Mouse (Mus musculus) embryonic facial prominence, embryonic 13.5 days (tissue): ENCODE data around the gene Asic5. TPM values are rescaled to one million over a fixed set of nuclear protein-coding genes. Genes with fewer than 3 reads are reported as not detected.

Experiments
- ATAC-seq: fragments of 200-750 bp; cut with Nextera tagmentation; 2 replicates; pipeline ENCODE4 v1.8.0; 2017; ENCODE audit warnings: low read depth; ENCODE audit not compliant: insufficient number of reproducible peaks, insufficient read depth, low FRiP score, low TSS enrichment
- H3K27ac ChIP-seq: fragments of 300-500 bp; sonication (generic); 2 replicates; pipeline ENCODE4 v1.5.1; 2015; ENCODE audit warnings: moderate library complexity, mild to moderate bottlenecking, inconsistent platforms
- H3K27me3 ChIP-seq: fragments of 300-500 bp; sonication (generic); 2 replicates; pipeline ENCODE4 v1.6.1; 2015; ENCODE audit warnings: mild to moderate bottlenecking, inconsistent platforms
- H3K36me3 ChIP-seq: fragments of 300-500 bp; sonication (generic); 2 replicates; pipeline ENCODE4 v1.6.1; 2015; ENCODE audit warnings: mild to moderate bottlenecking, inconsistent platforms
- H3K4me1 ChIP-seq: fragments of 300-500 bp; sonication (generic); 2 replicates; pipeline ENCODE4 v1.6.1; 2015; ENCODE audit warnings: inconsistent platforms
- H3K4me2 ChIP-seq: fragments of 300-500 bp; sonication (generic); 2 replicates; pipeline ENCODE4 v1.6.1; 2015; ENCODE audit warnings: moderate library complexity, mild to moderate bottlenecking, inconsistent platforms
- H3K4me3 ChIP-seq: fragments of 300-500 bp; sonication (generic); 2 replicates; pipeline ENCODE4 v1.5.1; 2015; ENCODE audit warnings: mild to moderate bottlenecking, inconsistent platforms
- H3K9ac ChIP-seq: fragments of 300-500 bp; sonication (generic); 2 replicates; pipeline ENCODE4 v1.6.1; 2015; ENCODE audit warnings: mild to moderate bottlenecking, inconsistent platforms
- H3K9me3 ChIP-seq: fragments of 300-500 bp; sonication (generic); 2 replicates; pipeline ENCODE4 v1.6.1; 2016; ENCODE audit warnings: inconsistent platforms
- WGBS: fragments of 180-500 bp; shearing (Covaris S2); methylation state at CpG from one replicate; pipeline ENCODE4 v1.1.7; 2015; ENCODE audit warnings: mixed read lengths; 5-methylcytosine and 5-hydroxymethylcytosine counted together
- polyA plus RNA-seq: library from polyadenylated mRNA; unstranded; fragments of >200 nt; fragmentation: Nextera tagmentation; extraction: Ambion mirVana; gene quantifications from 2 replicates; pipeline ENCODE4 v1.2.1, GENCODE M21; 2015

Gene Asic5
- polyA plus RNA-seq, 1 experiment from 2014 or later, result not detected

DNA sequence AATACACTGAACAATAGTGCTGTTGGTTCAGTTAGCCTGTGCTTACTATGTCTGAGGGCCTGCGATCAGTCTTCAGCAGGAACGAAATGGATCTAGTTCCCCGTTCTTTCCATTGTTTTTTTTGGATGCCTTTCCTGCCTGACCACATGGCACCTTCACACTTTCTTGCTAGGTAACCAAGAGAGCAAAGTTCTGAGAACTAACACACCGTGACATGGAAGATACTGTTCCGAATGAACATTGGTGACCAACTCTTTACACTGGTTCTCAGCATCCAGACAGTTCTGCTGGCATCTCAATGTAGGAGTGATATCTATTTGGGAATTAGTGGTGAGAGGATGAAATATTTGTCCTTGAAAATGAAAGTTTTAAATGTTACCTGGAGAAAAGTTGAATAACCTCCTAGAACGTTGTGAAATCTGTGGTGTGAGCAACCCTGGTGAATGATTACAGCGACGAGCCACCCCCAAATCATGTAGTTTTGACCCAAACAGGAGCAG is 40.4 kb downstream of the Asic5 start:
- no peaks in the 10 kb centered on the region for H3K27me3 ChIP-seq
- no peaks in the 10 kb centered on the region for H3K4me1 ChIP-seq
- H3K4me3 ChIP-seq, result no peak overlapping the region
- no peaks in the 10 kb centered on the region for H3K36me3 ChIP-seq
- H3K4me2 ChIP-seq, result no peak overlapping the region
- no peak overlapping the region for H3K27ac ChIP-seq
- H3K9me3 ChIP-seq, result no peaks in the 10 kb centered on the region
- WGBS, result 87% methylated on average over 8 of the region's 8 CpGs
- no peak for ATAC-seq
- H3K9ac ChIP-seq, result no peak overlapping the region

DNA sequence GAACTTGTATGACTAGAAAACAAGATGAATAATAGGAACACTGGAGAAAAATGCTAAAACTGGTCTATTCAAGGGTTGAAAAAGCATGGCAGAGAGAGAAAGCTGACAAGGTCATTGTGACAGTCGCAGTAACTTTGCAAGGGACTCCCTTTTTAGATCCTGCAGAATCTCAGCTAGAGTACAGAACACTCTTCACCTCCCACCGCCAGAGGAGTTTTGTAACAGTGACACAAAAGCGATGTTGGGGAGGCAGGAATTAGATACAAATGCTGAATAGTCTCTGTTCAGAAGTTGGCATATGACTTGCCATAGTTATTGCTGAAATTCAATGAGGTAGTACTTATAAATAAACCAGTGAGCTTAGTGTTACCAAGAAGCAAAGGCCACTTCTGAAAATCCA is 41.0 kb downstream of the Asic5 start:
- Histone ChIP-seq H3K4me3 (no peak overlapping the region), H3K27ac (no peak overlapping the region), H3K4me1 (no peaks in the 10 kb centered on the region), H3K27me3 (no peaks in the 10 kb centered on the region), H3K9ac (no peak overlapping the region), H3K36me3 (no peaks in the 10 kb centered on the region), H3K9me3 (no peaks in the 10 kb centered on the region), H3K4me2 (no peak overlapping the region)
- 86% methylated on average over 3 of the region's 3 CpGs for WGBS
- ATAC-seq, result no peak

DNA sequence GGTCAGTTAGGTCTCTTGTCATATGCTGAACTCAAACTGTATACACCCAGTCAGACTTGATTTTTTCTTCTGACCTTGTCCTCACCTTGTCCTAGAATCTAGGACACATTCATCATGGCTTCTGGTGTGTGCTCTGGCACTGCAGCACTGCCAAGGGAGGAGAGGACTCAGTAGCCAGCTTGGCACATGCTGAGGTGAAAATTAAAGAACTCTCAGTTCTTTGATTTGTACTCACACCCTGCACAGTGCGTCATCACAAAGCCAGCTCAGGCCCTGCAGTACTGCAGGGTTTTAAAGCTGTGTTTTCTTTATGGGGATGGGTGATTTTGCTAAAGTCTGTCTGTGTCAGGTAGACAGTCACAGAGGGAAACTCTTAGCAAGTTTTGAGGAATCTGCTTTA is 45.2 kb downstream of the Asic5 start:
- Histone ChIP-seq H3K27ac (no peak overlapping the region), H3K4me3 (no peak overlapping the region), H3K9ac (no peak overlapping the region), H3K36me3 (no peaks in the 10 kb centered on the region), H3K27me3 (no peaks in the 10 kb centered on the region; the same call in 1 of the 2 replicates), H3K4me1 (no peaks in the 10 kb centered on the region), H3K9me3 (no peaks in the 10 kb centered on the region), H3K4me2 (no peak overlapping the region)
- no peak for ATAC-seq
- WGBS, result 81% methylated on average over 1 of the region's 1 CpGs

- no peak overlapping the region for H3K27ac ChIP-seq
- no peaks in the 10 kb centered on the region; the same call in 1 of the 2 replicates for H3K27me3 ChIP-seq
- no peaks in the 10 kb centered on the region for H3K4me1 ChIP-seq
- H3K4me2 ChIP-seq, result no peak overlapping the region
- H3K9me3 ChIP-seq, result no peaks in the 10 kb centered on the region
- no peak for ATAC-seq
- WGBS, result 1% methylated on average over 3 of the region's 3 CpGs
- H3K36me3 ChIP-seq, result no peaks in the 10 kb centered on the region
- no peak overlapping the region for H3K9ac ChIP-seq
- H3K4me3 ChIP-seq, result no peak overlapping the region
These were observed 47.1 kb downstream of the Asic5 start for GRCm38 (mm10) chr3:82029229-82029628.

- Histone ChIP-seq H3K27me3 (no peaks in the 10 kb centered on the region; the same call in 1 of the 2 replicates), H3K9me3 (no peaks in the 10 kb centered on the region), H3K4me3 (no peak overlapping the region), H3K9ac (no peak overlapping the region), H3K27ac (no peak overlapping the region), H3K4me2 (no peak overlapping the region), H3K36me3 (no peaks in the 10 kb centered on the region), H3K4me1 (no peaks in the 10 kb centered on the region)
- ATAC-seq, result no peak
- WGBS, result 74% methylated on average over 1 of the region's 1 CpGs
These were observed 48.1 kb downstream of the Asic5 start for GRCm38 (mm10) chr3:82030008-82030748.

GRCm38 (mm10) chr3:82036262-82037044 is 54.4 kb downstream of the Asic5 start:
- no peak overlapping the region for H3K9ac ChIP-seq
- H3K36me3 ChIP-seq, result no peaks in the 10 kb centered on the region
- no peaks in the 10 kb centered on the region for H3K4me1 ChIP-seq
- no peak overlapping the region for H3K27ac ChIP-seq
- no peak for ATAC-seq
- H3K9me3 ChIP-seq, result no peaks in the 10 kb centered on the region
- no peak overlapping the region for H3K4me2 ChIP-seq
- no peak overlapping the region for H3K4me3 ChIP-seq
- WGBS, result 75% methylated on average over 2 of the region's 2 CpGs
- H3K27me3 ChIP-seq, result no peaks in the 10 kb centered on the region

- no peak for ATAC-seq
- H3K4me3 ChIP-seq, result no peak overlapping the region
- H3K9ac ChIP-seq, result no peak overlapping the region
- H3K9me3 ChIP-seq, result no peaks in the 10 kb centered on the region
- no peaks in the 10 kb centered on the region for H3K27me3 ChIP-seq
- no peaks in the 10 kb centered on the region for H3K4me1 ChIP-seq
- H3K36me3 ChIP-seq, result no peaks in the 10 kb centered on the region
- 76% methylated on average over 6 of the region's 6 CpGs for WGBS
- no peak overlapping the region for H3K4me2 ChIP-seq
- no peak overlapping the region for H3K27ac ChIP-seq
These were observed 61.6 kb downstream of the Asic5 start for GRCm38 (mm10) chr3:82043676-82044075.

GRCm38 (mm10) chr3:82044902-82045301 is 62.8 kb downstream of the Asic5 start:
- H3K9ac ChIP-seq, result no peak overlapping the region
- no peaks in the 10 kb centered on the region for H3K27me3 ChIP-seq
- ATAC-seq, result no peak
- H3K4me2 ChIP-seq, result no peak overlapping the region
- no peak overlapping the region for H3K4me3 ChIP-seq
- H3K4me1 ChIP-seq, result no peaks in the 10 kb centered on the region
- 72% methylated on average over 5 of the region's 5 CpGs for WGBS
- no peaks in the 10 kb centered on the region for H3K9me3 ChIP-seq
- no peaks in the 10 kb centered on the region for H3K36me3 ChIP-seq
- no peak overlapping the region for H3K27ac ChIP-seq

- no peak overlapping the region for H3K4me2 ChIP-seq
- no peaks in the 10 kb centered on the region for H3K4me1 ChIP-seq
- H3K36me3 ChIP-seq, result no peaks in the 10 kb centered on the region
- H3K9me3 ChIP-seq, result no peaks in the 10 kb centered on the region
- H3K27me3 ChIP-seq, result no peaks in the 10 kb centered on the region
- H3K9ac ChIP-seq, result no peak overlapping the region
- no peak for ATAC-seq
- H3K4me3 ChIP-seq, result no peak overlapping the region
- 66% methylated on average over 8 of the region's 8 CpGs for WGBS
- H3K27ac ChIP-seq, result no peak overlapping the region
These were observed 64.0 kb downstream of the Asic5 start for GRCm38 (mm10) chr3:82046087-82046486.

GRCm38 (mm10) chr3:82047100-82047753 is 65.1 kb downstream of the Asic5 start:
- 27% methylated on average over 8 of the region's 8 CpGs for WGBS
- Histone ChIP-seq H3K9ac (no peak overlapping the region), H3K4me3 (no peak overlapping the region), H3K4me2 (no peak overlapping the region), H3K4me1 (peaks cover 8% of the 10 kb centered on the region), H3K27me3 (no peaks in the 10 kb centered on the region), H3K36me3 (no peaks in the 10 kb centered on the region), H3K27ac (no peak overlapping the region), H3K9me3 (no peaks in the 10 kb centered on the region)
- ATAC-seq, result no peak

- WGBS, result 44% methylated on average over 4 of the region's 4 CpGs
- H3K4me1 ChIP-seq, result peaks cover 11% of the 10 kb centered on the region
- ATAC-seq, result no peak
- no peaks in the 10 kb centered on the region for H3K36me3 ChIP-seq
- no peak overlapping the region for H3K27ac ChIP-seq
- no peak overlapping the region for H3K4me2 ChIP-seq
- no peak overlapping the region for H3K4me3 ChIP-seq
- H3K9ac ChIP-seq, result no peak overlapping the region
- H3K27me3 ChIP-seq, result no peaks in the 10 kb centered on the region
- no peaks in the 10 kb centered on the region for H3K9me3 ChIP-seq
These were observed 66.0 kb downstream of the Asic5 start for GRCm38 (mm10) chr3:82048078-82048477.
